Mouse (Mus musculus): Measurements from ENCODE around the gene Ccl1. TPM values are rescaled to one million over a fixed set of nuclear protein-coding genes. Genes with fewer than 3 reads are reported as not detected.

Gene Ccl1
- total RNA-seq, 4 experiments from 2014 or later = not detected

- DNase-seq (ENCODE audit: low spot score in 2 of 2) = no peak
Observed at GRCm38 (mm10) chr11:82132977-82133376, 172.5 kb downstream of the Ccl1 start.

Other genes with a start within 250 kb of the Ccl1 start
- gene Ccl11, start 247.9 kb downstream of the Ccl1 start, total RNA-seq (2022) = under 1 TPM in 2 of 4 experiments, not detected in 2; 0.49 to 0.62 TPM
- 1 to 10 TPM in 1 of 4 experiments, under 1 TPM in 1, not detected in 2; 0.81 to 1.9 TPM for gene Ccl12, start 203.8 kb downstream of the Ccl1 start, total RNA-seq (2022)
- gene Ccl8, start 190.5 kb downstream of the Ccl1 start, total RNA-seq (2022) = not detected
- gene Tmem132e, start 83.2 kb upstream of the Ccl1 start, total RNA-seq (2022) = 10 to 100 TPM; 16.2 to 17.7 (median 17.1) TPM

Measured in left cerebral cortex, adult 8-10 months (tissue).